Mouse (Mus musculus) ovary, postnatal 36 days (tissue): ENCODE data around the gene Krt42.
"Not testable (repeated sequence)": the region's sequence is repeated elsewhere in the genome, so short reads cannot be mapped to it uniquely, and the experiment has no call there.

Experiments used
- DNase-seq: peaks from one replicate; pipeline ENCODE4 v3.0.0; 2022; ENCODE audit warnings: low spot score, mixed read lengths

The Krt42 gene

GRCm38 (mm10) chr11:100278759-100279158, 9.1 kb upstream of the Krt42 start:
- no peak for DNase-seq

GRCm38 (mm10) chr11:100277726-100278480, 8.2 kb upstream of the Krt42 start:
- no peak for DNase-seq

GRCm38 (mm10) chr11:100275466-100275865, 5.8 kb upstream of the Krt42 start:
- no peak for DNase-seq

- no peak for DNase-seq
Measured at GRCm38 (mm10) chr11:100274719-100275118, 5.0 kb upstream of the Krt42 start.

DNA sequence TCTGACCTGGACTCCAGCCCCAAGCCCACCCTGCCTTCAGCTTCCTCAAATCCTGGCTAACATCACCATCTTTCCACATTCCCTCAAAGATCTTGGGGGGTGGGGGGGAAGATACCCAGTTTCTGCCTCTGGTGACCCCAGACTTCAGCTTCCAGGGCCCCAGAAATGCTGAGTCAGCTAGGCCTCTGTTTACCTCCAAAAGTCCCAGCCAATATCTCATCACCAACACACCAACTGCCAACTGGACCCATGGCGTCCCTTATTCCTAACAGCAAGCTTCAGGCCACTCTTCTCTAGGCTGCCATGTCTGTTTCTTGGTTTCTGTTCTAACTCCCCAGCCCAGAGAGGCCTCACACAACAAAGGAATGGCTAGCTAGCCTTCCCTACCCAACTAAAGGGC, 2.2 kb upstream of the Krt42 start:
- no peak for DNase-seq

DNA sequence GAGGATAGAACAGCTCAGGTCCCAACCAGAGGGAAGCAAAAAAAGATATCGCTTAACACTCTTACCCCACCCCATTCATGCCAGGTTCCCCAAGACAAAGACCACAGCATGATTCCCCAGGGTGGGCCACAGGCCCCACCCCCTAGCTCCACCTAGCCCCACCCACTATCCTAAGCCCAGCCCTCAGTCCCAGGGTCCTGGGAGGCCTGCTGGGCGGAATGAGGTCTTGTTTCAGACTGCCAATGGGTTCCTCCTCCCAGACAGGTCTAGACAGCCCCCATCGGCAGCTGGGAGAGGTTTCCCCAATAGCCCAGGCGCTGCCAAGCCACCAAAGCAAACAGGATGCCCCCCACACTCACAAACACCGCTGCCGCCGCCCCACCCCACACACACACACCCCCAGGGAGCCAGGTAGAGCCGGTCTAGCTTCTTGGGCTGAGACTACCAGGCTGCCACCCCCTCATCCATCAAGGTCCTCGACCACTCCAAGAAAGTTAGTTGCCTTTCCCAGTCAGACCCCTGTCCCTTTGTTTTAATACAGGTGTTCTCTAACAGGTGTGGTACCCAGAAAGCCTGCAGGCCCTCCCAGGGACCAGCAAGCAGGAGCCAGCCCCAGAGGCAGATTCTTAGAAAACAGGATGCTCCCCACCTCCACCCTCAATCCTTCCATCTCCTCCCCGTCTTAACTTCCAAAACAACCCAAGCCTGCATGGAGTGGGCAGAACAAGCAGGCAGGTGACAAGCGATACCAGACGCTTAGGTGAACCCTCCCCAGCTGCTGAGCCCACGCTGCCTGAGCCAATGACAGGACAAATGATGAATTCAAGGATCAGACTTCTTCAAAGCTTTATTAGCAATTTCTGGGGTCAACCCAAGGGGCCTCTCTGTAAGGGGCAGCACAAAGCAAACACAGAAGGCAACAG, 7.4 kb downstream of the Krt42 start:
- no peak for DNase-seq

- no peak for DNase-seq
Measured at GRCm38 (mm10) chr11:100261235-100261605, 8.5 kb downstream of the Krt42 start.

DNA sequence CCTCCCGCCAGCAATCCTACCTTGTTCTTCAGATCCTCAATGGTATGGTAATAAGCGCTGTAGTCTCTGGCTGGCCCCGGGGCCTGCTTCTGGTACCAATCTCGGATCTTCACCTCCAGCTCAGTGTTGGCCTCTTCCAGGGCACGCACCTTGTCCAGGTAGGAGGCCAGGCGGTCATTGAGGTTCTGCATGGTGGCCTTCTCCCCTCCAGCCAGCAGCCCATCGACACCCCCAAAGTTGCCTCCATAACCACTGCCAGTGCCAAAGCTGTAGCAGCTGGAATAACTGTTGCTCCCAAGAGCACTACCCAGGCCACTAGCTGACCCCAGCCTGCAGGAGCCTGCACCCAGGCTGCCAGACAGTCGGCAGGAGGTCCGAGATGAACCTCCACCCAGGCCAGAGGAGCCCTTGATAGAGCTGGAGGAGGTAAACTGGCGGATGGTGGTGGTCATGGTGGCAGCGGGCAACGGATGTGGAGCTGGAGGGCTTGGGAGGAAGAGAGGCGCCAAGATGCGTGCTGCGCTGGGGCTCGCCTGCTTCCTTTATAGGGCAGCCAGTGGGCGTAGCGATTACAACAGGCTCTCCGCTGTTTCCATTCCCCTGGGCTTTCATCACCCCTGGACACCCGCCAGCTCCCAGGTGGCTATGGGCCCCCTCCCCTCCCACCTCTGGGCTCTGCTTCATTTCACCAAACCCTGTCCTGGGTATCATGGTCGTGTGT, 9.0 kb downstream of the Krt42 start, which contains the start of gene Krt17:
Krt17 (minus strand) TSS at position 516 of the 721 bp plus-strand sequence.
- DNase-seq, result no peak

DNA sequence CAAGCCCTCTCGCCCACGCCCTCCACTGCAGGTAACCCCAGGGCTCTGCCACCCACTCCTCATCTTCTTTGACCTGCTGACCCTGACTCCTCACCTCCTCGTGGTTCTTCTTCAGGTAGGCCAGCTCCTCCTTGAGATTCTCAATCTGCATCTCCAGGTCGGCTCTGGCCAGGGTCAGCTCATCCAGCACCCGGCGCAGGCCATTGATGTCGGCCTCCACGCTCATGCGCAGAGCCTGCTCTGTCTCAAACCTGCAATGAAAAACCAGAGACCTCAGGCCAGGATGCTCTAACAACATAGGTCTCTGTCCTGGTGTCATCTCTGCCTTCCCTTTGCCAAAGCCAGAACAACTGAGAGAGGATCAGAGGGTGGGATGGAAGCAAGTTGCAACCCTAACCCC, 10.6 kb downstream of the Krt42 start:
- no peak for DNase-seq

- no peak for DNase-seq
Measured at GRCm38 (mm10) chr11:100257967-100258366, 11.7 kb downstream of the Krt42 start.

DNA sequence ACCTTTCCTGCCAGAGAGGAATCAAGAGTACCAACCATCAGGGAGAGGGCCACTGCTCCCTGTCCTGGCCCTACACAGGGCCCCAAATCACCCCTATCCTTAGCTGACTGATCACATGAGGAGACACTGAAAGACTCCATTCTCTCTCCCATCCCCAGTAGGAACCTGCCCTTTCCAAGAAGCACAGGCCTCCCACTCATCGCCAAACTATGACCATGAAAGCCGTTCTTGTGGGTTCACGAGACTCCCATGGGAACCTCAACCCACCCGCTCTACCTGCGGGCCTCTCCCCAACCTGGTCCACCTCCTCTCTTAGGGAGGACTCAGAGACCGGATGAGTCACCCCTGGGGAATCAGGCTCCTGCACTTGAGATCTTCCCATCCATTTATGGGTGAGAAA, 14.2 kb downstream of the Krt42 start:
- DNase-seq, result no peak

- no peak for DNase-seq
Measured at GRCm38 (mm10) chr11:100254360-100255090, 15.1 kb downstream of the Krt42 start.

DNA sequence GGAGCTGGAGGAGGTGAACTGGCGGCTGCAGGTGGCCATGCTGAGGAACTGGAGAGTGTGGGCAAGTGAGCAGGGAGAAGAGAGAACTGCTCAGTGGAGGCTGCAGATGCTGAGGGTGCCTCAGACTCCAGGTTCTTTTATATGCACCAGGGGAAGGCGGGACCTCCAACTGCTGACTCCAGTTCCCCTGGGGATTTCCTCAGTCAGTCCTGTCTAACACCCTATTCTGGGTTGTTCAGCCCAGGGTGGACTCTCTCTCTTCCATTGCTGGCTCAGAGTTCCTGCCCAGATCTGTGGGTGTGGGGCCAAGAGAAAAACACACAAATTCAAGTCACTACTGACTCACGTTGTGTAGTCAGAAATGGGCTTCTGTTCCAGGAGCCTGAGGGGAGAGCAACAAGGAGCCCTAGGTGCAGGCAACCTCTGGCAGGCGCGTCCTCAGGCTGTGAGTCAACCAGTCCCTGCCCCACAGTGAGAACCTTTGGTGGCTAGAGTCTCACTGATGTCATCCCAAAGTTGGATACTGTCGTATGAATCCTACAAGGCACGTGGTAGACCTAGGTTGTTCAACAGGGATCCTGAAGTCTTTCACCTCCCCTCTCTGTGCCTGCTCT, 20.7 kb downstream of the Krt42 start, which contains the start of gene Krt16:
Krt16 (minus strand) TSS at position 51 of the 614 bp plus-strand sequence.
- DNase-seq, result no peak

- DNase-seq, result not testable (repeated sequence)
Measured at GRCm38 (mm10) chr11:100246471-100246870, 23.2 kb downstream of the Krt42 start.

GRCm38 (mm10) chr11:100240272-100240671, 29.4 kb downstream of the Krt42 start:
- not testable (repeated sequence) for DNase-seq

DNA sequence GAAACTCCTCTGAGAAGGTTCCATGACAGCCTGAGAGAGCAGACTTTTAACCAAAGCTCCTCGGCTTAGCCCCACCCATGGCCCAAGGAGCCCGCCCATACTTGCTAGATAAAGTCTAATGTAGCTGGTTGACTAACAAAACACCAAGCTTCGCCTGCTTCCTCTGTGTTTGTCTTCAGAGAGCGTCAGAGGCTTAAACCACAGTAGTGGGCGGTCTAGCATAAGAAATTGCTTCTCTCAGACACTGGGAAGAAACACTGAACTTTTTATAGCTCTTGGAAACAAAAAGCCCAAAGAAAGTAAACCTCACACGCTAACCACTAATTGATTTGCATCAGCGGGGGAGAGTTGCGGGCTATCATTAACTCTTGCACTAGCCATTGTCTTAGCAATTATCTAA, 47.9 kb downstream of the Krt42 start:
- DNase-seq, result no peak

- no peak for DNase-seq
Measured at GRCm38 (mm10) chr11:100219304-100219703, 50.4 kb downstream of the Krt42 start.
